Mouse (Mus musculus): Measurements from ENCODE around the gene Pus10. TPM values are rescaled to one million over a fixed set of nuclear protein-coding genes. Genes with fewer than 3 reads are reported as not detected.

Gene Pus10
- 0.13 and 0.58 TPM in 2 replicates for polyA plus RNA-seq (2012; rRNA removed; ENCODE audit: low replicate concordance)

GRCm38 (mm10) chr11:23665311-23665786 is at the start of gene Pus10:
Pus10 (plus strand) TSS chr11:23665674.

GRCm38 (mm10) chr11:23632945-23633878 is 32.3 kb upstream of the Pus10 start, which contains the start of gene 0610010F05Rik:
0610010F05Rik (minus strand) TSS chr11:23633639.

GRCm38 (mm10) chr11:23665798-23666501 is 476 bp downstream of the Pus10 start, which contains the start of gene Pex13:
Pex13 (minus strand) TSS chr11:23665959.

DNA sequence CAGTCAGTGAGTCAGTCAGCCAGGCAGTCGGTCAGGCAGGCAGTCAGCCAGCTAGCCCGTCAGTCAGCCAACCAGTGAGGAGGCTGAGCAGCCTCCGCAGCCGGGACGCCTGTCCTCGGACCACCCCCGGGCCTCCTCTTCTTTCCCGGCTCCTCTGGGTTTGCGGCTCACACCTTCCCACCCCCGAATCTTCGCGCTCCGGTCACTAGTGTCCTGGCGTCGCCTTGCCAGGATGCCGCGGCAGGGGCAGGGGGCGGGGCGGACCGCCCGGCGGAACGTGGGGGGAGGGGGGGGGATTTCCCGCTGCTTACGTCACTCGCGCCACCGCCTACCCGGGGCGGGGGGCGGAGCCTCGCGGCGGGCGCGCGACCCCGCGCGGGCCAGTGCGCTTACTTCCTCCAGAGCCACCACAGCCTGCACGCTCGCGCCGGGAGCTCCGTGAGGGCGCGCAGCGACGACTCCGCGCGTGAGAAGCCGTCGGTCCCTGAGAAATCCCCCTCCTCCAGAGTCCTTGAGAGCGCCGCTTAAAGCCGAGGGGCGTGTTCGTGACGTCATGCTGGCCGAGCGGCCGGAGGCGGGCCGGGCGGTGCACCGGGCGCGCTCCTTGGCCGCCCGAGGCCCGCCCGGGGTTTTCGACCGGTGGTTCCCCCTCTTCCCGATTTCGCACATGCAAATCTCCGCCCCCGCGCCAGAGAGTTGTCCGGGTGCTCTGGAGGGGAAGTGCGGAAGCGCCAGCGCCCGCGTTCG is 105.5 kb downstream of the Pus10 start, which contains the start of gene Rel:
Rel (minus strand) TSS at position 211 of the 747 bp plus-strand sequence.

Other genes starting within 250 kb of the Pus10 start
- gene Ahsa2, start 167.6 kb upstream of the Pus10 start, polyA plus RNA-seq (2012; rRNA removed; ENCODE audit: low replicate concordance): 4.7 and 5.0 TPM in 2 replicates
- gene 1700093K21Rik, start 144.5 kb upstream of the Pus10 start, polyA plus RNA-seq (2012; rRNA removed; ENCODE audit: low replicate concordance): not detected in 2 replicates
- 0.28 and 0.40 TPM in 2 replicates for gene 0610010F05Rik, start 32.0 kb upstream of the Pus10 start, polyA plus RNA-seq (2012; rRNA removed; ENCODE audit: low replicate concordance)
- gene Pex13, start 285 bp downstream of the Pus10 start, polyA plus RNA-seq (2012; rRNA removed; ENCODE audit: low replicate concordance): 7.6 and 14.3 TPM in 2 replicates
- gene Rel, start 105.3 kb downstream of the Pus10 start, polyA plus RNA-seq (2012; rRNA removed; ENCODE audit: low replicate concordance): 0.36 and 0.42 TPM in 2 replicates
- gene Papolg, start 229.6 kb downstream of the Pus10 start, polyA plus RNA-seq (2012; rRNA removed; ENCODE audit: low replicate concordance): 0.68 and 1.2 TPM in 2 replicates